Mouse (Mus musculus) forebrain, embryonic 15.5 days (tissue): ENCODE results near the gene Kank2. TPM values are rescaled to one million over a fixed set of nuclear protein-coding genes. Genes with fewer than 3 reads are reported as not detected.

Source experiments
- ATAC-seq: fragments of 200-750 bp; cut with Nextera tagmentation; replicated peaks from 2 replicates; pipeline ENCODE4 v1.8.0; 2017; ENCODE audit warnings: mild to moderate bottlenecking, moderate TSS enrichment, moderate library complexity
- H3K27ac ChIP-seq: fragments of 300-500 bp; sonication (generic); replicated peaks from 2 replicates; pipeline ENCODE4 v1.5.1; 2015; ENCODE audit warnings: mild to moderate bottlenecking, inconsistent platforms
- H3K27me3 ChIP-seq: fragments of 300-500 bp; sonication (generic); 2 replicates; pipeline ENCODE4 v1.6.1; 2015; ENCODE audit warnings: inconsistent platforms
- H3K36me3 ChIP-seq: fragments of 300-500 bp; sonication (generic); 2 replicates; pipeline ENCODE4 v1.6.1; 2015; ENCODE audit warnings: mild to moderate bottlenecking, inconsistent platforms
- H3K4me1 ChIP-seq: fragments of 300-500 bp; sonication (generic); 2 replicates; pipeline ENCODE4 v1.6.1; 2015; ENCODE audit warnings: inconsistent platforms
- H3K4me2 ChIP-seq: fragments of 300-500 bp; sonication (generic); replicated peaks from 2 replicates; pipeline ENCODE4 v1.6.1; 2015; ENCODE audit warnings: mild to moderate bottlenecking, inconsistent platforms
- H3K4me3 ChIP-seq: fragments of 300-500 bp; sonication (generic); 2 replicates; pipeline ENCODE4 v1.5.1; 2015; ENCODE audit warnings: mild to moderate bottlenecking, inconsistent platforms
- H3K9ac ChIP-seq: fragments of 300-500 bp; sonication (generic); replicated peaks from 2 replicates; pipeline ENCODE4 v1.6.1; 2015; ENCODE audit warnings: mild to moderate bottlenecking, inconsistent platforms
- H3K9me3 ChIP-seq: fragments of 300-500 bp; sonication (generic); 2 replicates; pipeline ENCODE4 v1.6.1; 2016; ENCODE audit warnings: inconsistent platforms
- WGBS: fragments of 180-500 bp; shearing (Covaris S2); methylation state at CpG from one replicate; pipeline ENCODE4 v1.1.7; 2015; ENCODE audit warnings: mixed read lengths; 5-methylcytosine and 5-hydroxymethylcytosine counted together
- polyA plus RNA-seq: library from polyadenylated mRNA; unstranded; fragments of >200 nt; fragmentation: Nextera tagmentation; extraction: Ambion mirVana; gene quantifications from 2 replicates; pipeline ENCODE4 v1.2.1, GENCODE M21; 2015

Kank2 gene
- polyA plus RNA-seq = 2.9 and 3.7 TPM in 2 replicates

GRCm38 (mm10) chr9:21798345-21799009 is at the start of gene Kank2:
Kank2 (minus strand) TSS chr9:21798744.
- no peaks in the 10 kb centered on the region for H3K9me3 ChIP-seq
- peaks cover 16% of the 10 kb centered on the region for H3K4me1 ChIP-seq
- peak within 1 kb of the TSS; percentile 53 for H3K27ac ChIP-seq
- H3K36me3 ChIP-seq = no peaks in the 10 kb centered on the region
- WGBS = under 1% methylated on average over 52 of the region's 52 CpGs
- peak within 1 kb of the TSS; percentile 58 for H3K4me3 ChIP-seq
- peak within 1 kb of the TSS; percentile 45 for H3K9ac ChIP-seq
- H3K27me3 ChIP-seq = no peaks in the 10 kb centered on the region
- ATAC-seq = peak; percentile 82
- peak within 1 kb of the TSS; percentile 85 for H3K4me2 ChIP-seq

GRCm38 (mm10) chr9:21847926-21848325 is 49.4 kb upstream of the Kank2 start:
- no peak for ATAC-seq
- H3K9ac ChIP-seq = no peak overlapping the region
- no peaks in the 10 kb centered on the region for H3K9me3 ChIP-seq
- H3K4me3 ChIP-seq = no peak overlapping the region
- no peaks in the 10 kb centered on the region for H3K36me3 ChIP-seq
- WGBS = 19% methylated on average over 10 of the region's 10 CpGs
- peak overlapping the region; percentile 34 for H3K27ac ChIP-seq
- H3K4me2 ChIP-seq = no peak overlapping the region
- H3K27me3 ChIP-seq = no peaks in the 10 kb centered on the region
- peaks cover 11% of the 10 kb centered on the region for H3K4me1 ChIP-seq

GRCm38 (mm10) chr9:21847425-21847824 is 48.9 kb upstream of the Kank2 start:
- WGBS = 28% methylated on average over 3 of the region's 3 CpGs
- Histone ChIP-seq H3K36me3 (no peaks in the 10 kb centered on the region), H3K27ac (peak overlapping the region; percentile 34), H3K4me2 (no peak overlapping the region), H3K9me3 (no peaks in the 10 kb centered on the region), H3K9ac (no peak overlapping the region), H3K4me1 (peaks cover 6% of the 10 kb centered on the region), H3K27me3 (no peaks in the 10 kb centered on the region), H3K4me3 (no peak overlapping the region)
- ATAC-seq = no peak

- no peaks in the 10 kb centered on the region for H3K9me3 ChIP-seq
- H3K9ac ChIP-seq = no peak overlapping the region
- no peak overlapping the region for H3K4me2 ChIP-seq
- H3K36me3 ChIP-seq = no peaks in the 10 kb centered on the region
- H3K27ac ChIP-seq = peak overlapping the region; percentile 34; the same call in 1 of the 2 replicates
- no peaks in the 10 kb centered on the region for H3K27me3 ChIP-seq
- no peak for ATAC-seq
- peaks cover 5% of the 10 kb centered on the region for H3K4me1 ChIP-seq
- 34% methylated on average over 11 of the region's 11 CpGs for WGBS
- H3K4me3 ChIP-seq = no peak overlapping the region
Measured at GRCm38 (mm10) chr9:21846755-21847341, 48.3 kb upstream of the Kank2 start.

GRCm38 (mm10) chr9:21845381-21846080 is 47.0 kb upstream of the Kank2 start:
- peaks cover 5% of the 10 kb centered on the region for H3K4me1 ChIP-seq
- no peaks in the 10 kb centered on the region for H3K36me3 ChIP-seq
- no peaks in the 10 kb centered on the region for H3K9me3 ChIP-seq
- no peak for ATAC-seq
- no peak overlapping the region for H3K27ac ChIP-seq
- WGBS = 67% methylated on average over 14 of the region's 14 CpGs
- no peak overlapping the region for H3K4me3 ChIP-seq
- H3K27me3 ChIP-seq = no peaks in the 10 kb centered on the region
- H3K4me2 ChIP-seq = no peak overlapping the region
- H3K9ac ChIP-seq = no peak overlapping the region

- Histone ChIP-seq H3K36me3 (no peaks in the 10 kb centered on the region), H3K4me2 (no peak overlapping the region), H3K9me3 (no peaks in the 10 kb centered on the region), H3K27me3 (no peaks in the 10 kb centered on the region), H3K4me1 (peaks cover 5% of the 10 kb centered on the region), H3K9ac (no peak overlapping the region), H3K27ac (0 out of 2 replicates have a peak overlapping the region, but pooled peaks have one; percentile 32), H3K4me3 (no peak overlapping the region)
- ATAC-seq = no peak
- WGBS = 77% methylated on average over 6 of the region's 6 CpGs
Measured at GRCm38 (mm10) chr9:21843086-21843485, 44.5 kb upstream of the Kank2 start.

GRCm38 (mm10) chr9:21842391-21842790 is 43.8 kb upstream of the Kank2 start:
- 0 out of 2 replicates have a peak overlapping the region, but pooled peaks have one; percentile 32 for H3K27ac ChIP-seq
- H3K36me3 ChIP-seq = no peaks in the 10 kb centered on the region
- H3K4me3 ChIP-seq = no peak overlapping the region
- no peak for ATAC-seq
- WGBS = 67% methylated on average over 5 of the region's 5 CpGs
- peaks cover 5% of the 10 kb centered on the region for H3K4me1 ChIP-seq
- no peaks in the 10 kb centered on the region for H3K9me3 ChIP-seq
- H3K4me2 ChIP-seq = no peak overlapping the region
- H3K27me3 ChIP-seq = no peaks in the 10 kb centered on the region
- H3K9ac ChIP-seq = no peak overlapping the region

- Histone ChIP-seq H3K27ac (no peak overlapping the region), H3K36me3 (no peaks in the 10 kb centered on the region), H3K4me1 (no peaks in the 10 kb centered on the region; the same call in 1 of the 2 replicates), H3K9ac (no peak overlapping the region), H3K27me3 (no peaks in the 10 kb centered on the region), H3K9me3 (no peaks in the 10 kb centered on the region), H3K4me3 (no peak overlapping the region), H3K4me2 (no peak overlapping the region)
- WGBS = 94% methylated on average over 6 of the region's 6 CpGs
- no peak for ATAC-seq
Measured at GRCm38 (mm10) chr9:21841340-21841739, 42.8 kb upstream of the Kank2 start.

GRCm38 (mm10) chr9:21840115-21840787 is 41.7 kb upstream of the Kank2 start:
- WGBS = 58% methylated on average over 8 of the region's 8 CpGs
- no peak overlapping the region for H3K4me2 ChIP-seq
- H3K4me1 ChIP-seq = no peaks in the 10 kb centered on the region; the same call in 1 of the 2 replicates
- H3K9me3 ChIP-seq = no peaks in the 10 kb centered on the region
- ATAC-seq = peak; percentile 58; the same call in 1 of the 2 replicates
- H3K36me3 ChIP-seq = no peaks in the 10 kb centered on the region
- no peak overlapping the region for H3K27ac ChIP-seq
- no peak overlapping the region for H3K9ac ChIP-seq
- no peaks in the 10 kb centered on the region for H3K27me3 ChIP-seq
- no peak overlapping the region for H3K4me3 ChIP-seq

GRCm38 (mm10) chr9:21837690-21838089 is 39.1 kb upstream of the Kank2 start:
- no peaks in the 10 kb centered on the region for H3K27me3 ChIP-seq
- no peak overlapping the region for H3K27ac ChIP-seq
- no peak overlapping the region for H3K4me2 ChIP-seq
- H3K4me3 ChIP-seq = no peak overlapping the region
- no peaks in the 10 kb centered on the region for H3K4me1 ChIP-seq
- 94% methylated on average over 2 of the region's 2 CpGs for WGBS
- H3K36me3 ChIP-seq = no peaks in the 10 kb centered on the region
- H3K9ac ChIP-seq = no peak overlapping the region
- no peak for ATAC-seq
- H3K9me3 ChIP-seq = no peaks in the 10 kb centered on the region

- no peak within 1 kb of the TSS for H3K4me3 ChIP-seq
- no peaks in the 10 kb centered on the region for H3K9me3 ChIP-seq
- no peaks in the 10 kb centered on the region for H3K36me3 ChIP-seq
- 90% methylated on average over 15 of the region's 15 CpGs for WGBS
- H3K4me2 ChIP-seq = no peak within 1 kb of the TSS
- no peak within 1 kb of the TSS for H3K9ac ChIP-seq
- no peak for ATAC-seq
- no peak within 1 kb of the TSS for H3K27ac ChIP-seq
- H3K4me1 ChIP-seq = no peaks in the 10 kb centered on the region
- H3K27me3 ChIP-seq = no peaks in the 10 kb centered on the region
Measured at GRCm38 (mm10) chr9:21835258-21835912, 36.8 kb upstream of the Kank2 start, which contains the start of gene Angptl8. Angptl8 (plus strand) TSS chr9:21835510.
